8 mouse cellular contexts compared by ENCODE assay signal in the genomic region with DNA sequence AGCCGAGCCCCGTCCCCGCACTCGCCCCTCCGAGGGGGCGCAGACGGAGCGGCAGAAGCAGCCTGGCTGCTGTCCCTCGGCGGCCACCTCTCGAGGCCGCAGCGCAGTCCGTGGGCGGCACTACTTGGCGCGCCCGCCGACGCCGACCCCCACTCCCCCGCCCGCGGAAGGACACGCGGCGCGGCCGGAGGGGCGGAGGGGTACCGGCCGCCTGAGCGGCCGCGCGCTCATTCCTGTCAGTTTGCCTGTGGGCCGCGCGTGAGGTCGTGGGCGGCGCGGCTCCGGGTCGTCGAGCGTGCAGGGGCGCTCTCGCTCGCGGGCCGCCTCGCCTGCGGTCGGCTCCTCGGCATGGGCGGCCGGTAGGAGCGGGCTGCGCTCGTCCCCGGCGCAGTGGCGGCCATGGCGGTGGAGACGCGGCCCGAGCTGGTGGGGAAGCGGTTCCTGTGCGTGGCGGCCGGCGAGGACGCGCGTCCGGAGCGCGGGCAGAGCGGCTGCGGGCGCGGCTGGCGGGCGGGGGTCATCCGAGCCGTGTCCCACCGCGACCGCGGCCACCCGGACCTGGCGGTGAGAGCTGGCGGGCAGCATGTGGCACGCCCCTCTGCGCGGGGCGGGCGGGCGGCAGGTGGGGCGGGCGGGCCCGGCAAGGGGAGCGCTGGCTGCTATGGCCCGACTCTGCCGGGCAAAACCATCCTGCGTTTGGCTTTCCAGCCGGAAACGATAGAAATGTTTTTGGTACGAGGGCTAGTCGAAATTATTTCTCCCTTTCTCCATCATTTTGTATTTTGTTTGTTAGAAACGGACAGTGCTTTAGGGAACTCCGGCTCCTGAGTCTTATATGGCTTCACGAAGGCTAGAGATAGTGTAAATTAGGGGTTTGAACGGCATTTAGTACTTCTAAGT. TPM values are rescaled to one million over a fixed set of nuclear protein-coding genes. Genes with fewer than 3 reads are reported as not detected.
A peak's percentile ranks its signal among the peaks of the same experiment; 100 is the strongest.
DNase-seq lines count a peak whose midpoint lies in the region; ATAC-seq and TF ChIP-seq lines count a peak whose summit lies in the region.

No protein-coding gene starts in this region.

- no peak for DNase-seq in kidney, adult 9 months
- peak; percentile 22 for DNase-seq in adipocyte (ENCODE audit: low spot score)
- DNase-seq in hindbrain, embryonic 11.5 days (ENCODE audit: low spot score) = peak; percentile 78
- DNase-seq in liver, embryonic 13.5 days = no peak
- DNase-seq in neural tube, embryonic 11.5 days (ENCODE audit: low spot score) = peak; percentile 72
- peak; percentile 39 for DNase-seq in thymus, postnatal 14 days

- peak overlapping the region; percentile 85 for H3K27ac ChIP-seq in kidney, embryonic 14.5 days (ENCODE audit: low read depth, low read length)
- H3K27ac ChIP-seq in embryonic fibroblast, embryonic 13.5 days (ENCODE audit: insufficient read depth, low read length) = peak overlapping the region; percentile 70
- H3K27ac ChIP-seq in hindbrain, embryonic 11.5 days (ENCODE audit: low read depth, low read length) = peak overlapping the region; percentile 84
- H3K27ac ChIP-seq in liver, embryonic 13.5 days = no peak overlapping the region
- H3K27ac ChIP-seq in neural tube, embryonic 11.5 days (ENCODE audit: low read depth, low read length) = peak overlapping the region; percentile 89

- peak; percentile 80 for ATAC-seq in kidney, embryonic 14.5 days (ENCODE audit: low FRiP score, low TSS enrichment)
- ATAC-seq in hindbrain, embryonic 11.5 days (ENCODE audit: low FRiP score) = peak; percentile 85
- ATAC-seq in liver, embryonic 13.5 days (ENCODE audit: low read depth) = peak; percentile 73
- peak; percentile 78 for ATAC-seq in neural tube, embryonic 11.5 days (ENCODE audit: insufficient read depth, low FRiP score, low TSS enrichment)

- peaks cover 19% of the 10 kb centered on the region for H3K4me1 ChIP-seq in kidney, embryonic 14.5 days (ENCODE audit: control insufficient read depth, insufficient read depth, low read length)
- peaks cover 2% of the 10 kb centered on the region; the same call in 1 of the 2 replicates for H3K4me1 ChIP-seq in embryonic fibroblast, embryonic 13.5 days (ENCODE audit: control insufficient read depth, insufficient read depth, low read length)
- no peaks in the 10 kb centered on the region for H3K4me1 ChIP-seq in hindbrain, embryonic 11.5 days (replicated peaks; ENCODE audit: control insufficient read depth, insufficient read depth, low read length)
- H3K4me1 ChIP-seq in liver, embryonic 13.5 days (replicated peaks) = peaks cover 40% of the 10 kb centered on the region
- H3K4me1 ChIP-seq in neural tube, embryonic 11.5 days (ENCODE audit: control insufficient read depth, insufficient read depth, low read length) = peaks cover 6% of the 10 kb centered on the region; the same call in 1 of the 2 replicates

- WGBS in kidney, embryonic 14.5 days = under 1% methylated on average over 87 of the region's 115 CpGs
- 2% methylated on average over 91 of the region's 115 CpGs for WGBS in hindbrain, embryonic 11.5 days
- 1% methylated on average over 75 of the region's 115 CpGs for WGBS in liver, embryonic 13.5 days (ENCODE audit: insufficient replicate concordance)
- whole genome bisulfite sequencing in neural tube, embryonic 11.5 days = under 1% methylated on average over 73 of the region's 115 CpGs

- TF ChIP-seq CTCF in embryonic fibroblast, embryonic 13.5 days (IDR thresholded peaks at IDR 0.05; ENCODE audit: borderline replicate concordance, insufficient read depth, low read length) = no peak

- peak overlapping the region; percentile 92 for H3K4me3 ChIP-seq in kidney, embryonic 14.5 days (ENCODE audit: low read length)
- H3K4me3 ChIP-seq in embryonic fibroblast, embryonic 13.5 days (ENCODE audit: insufficient read depth, low read length) = peak overlapping the region; percentile 54
- peak overlapping the region; percentile 83 for H3K4me3 ChIP-seq in hindbrain, embryonic 11.5 days (ENCODE audit: low read depth, low read length)
- peak overlapping the region; percentile 76 for H3K4me3 ChIP-seq in liver, embryonic 13.5 days (replicated peaks)
- peak overlapping the region; percentile 77 for H3K4me3 ChIP-seq in neural tube, embryonic 11.5 days (ENCODE audit: low read depth, low read length)

- no peaks in the 10 kb centered on the region for H3K9me3 ChIP-seq in kidney, embryonic 14.5 days (ENCODE audit: control insufficient read depth, low read length)
- H3K9me3 ChIP-seq in hindbrain, embryonic 11.5 days (ENCODE audit: control insufficient read depth, low read length) = no peaks in the 10 kb centered on the region
- no peaks in the 10 kb centered on the region for H3K9me3 ChIP-seq in liver, embryonic 13.5 days (replicated peaks)
- H3K9me3 ChIP-seq in neural tube, embryonic 11.5 days (ENCODE audit: control insufficient read depth, low read length) = no peaks in the 10 kb centered on the region

- TF ChIP-seq POLR2A in embryonic fibroblast, embryonic 13.5 days (IDR thresholded peaks at IDR 0.05; ENCODE audit: low read depth, low read length) = no peak

- H3K27me3 ChIP-seq in kidney, embryonic 14.5 days (ENCODE audit: control insufficient read depth, insufficient read depth, low read length) = no peaks in the 10 kb centered on the region
- H3K27me3 ChIP-seq in hindbrain, embryonic 11.5 days (ENCODE audit: control insufficient read depth, insufficient read depth, low read length) = no peaks in the 10 kb centered on the region
- peaks cover 43% of the 10 kb centered on the region for H3K27me3 ChIP-seq in liver, embryonic 13.5 days
- no peaks in the 10 kb centered on the region for H3K27me3 ChIP-seq in neural tube, embryonic 11.5 days (ENCODE audit: control insufficient read depth, insufficient read depth, low read length)

- no peaks in the 10 kb centered on the region for H3K36me3 ChIP-seq in kidney, embryonic 14.5 days (ENCODE audit: control insufficient read depth, insufficient read depth, low read length)
- no peaks in the 10 kb centered on the region for H3K36me3 ChIP-seq in hindbrain, embryonic 11.5 days (ENCODE audit: control insufficient read depth, insufficient read depth, low read length)
- no peaks in the 10 kb centered on the region for H3K36me3 ChIP-seq in liver, embryonic 13.5 days
- H3K36me3 ChIP-seq in neural tube, embryonic 11.5 days (ENCODE audit: control insufficient read depth, insufficient read depth, low read length) = no peaks in the 10 kb centered on the region

- H3K9ac ChIP-seq in kidney, embryonic 14.5 days (ENCODE audit: low read depth, low read length) = peak overlapping the region; percentile 84
- peak overlapping the region; percentile 81 for H3K9ac ChIP-seq in hindbrain, embryonic 11.5 days (ENCODE audit: low read depth, low read length)
- H3K9ac ChIP-seq in liver, embryonic 13.5 days = peak overlapping the region; percentile 74
- peak overlapping the region; percentile 93 for H3K9ac ChIP-seq in neural tube, embryonic 11.5 days (ENCODE audit: low read length)

- H3K4me2 ChIP-seq in kidney, embryonic 14.5 days (replicated peaks; ENCODE audit: low read depth, low read length) = peak overlapping the region; percentile 92
- H3K4me2 ChIP-seq in hindbrain, embryonic 11.5 days (replicated peaks; ENCODE audit: low read depth, low read length) = peak overlapping the region; percentile 98
- peak overlapping the region; percentile 93 for H3K4me2 ChIP-seq in liver, embryonic 13.5 days
- peak overlapping the region; percentile 95 for H3K4me2 ChIP-seq in neural tube, embryonic 11.5 days (ENCODE audit: low read depth)

RNA-seq across cellular contexts. Expression of a gene that starts 30.4 kb away (rescaled TPM):
- 43.5 and 50.6 TPM in 2 replicates for polyA plus RNA-seq in kidney, embryonic 14.5 days (2014; fragmentation: Nextera tagmentation; extraction: Ambion mirVana)
- polyA plus RNA-seq in embryonic fibroblast, embryonic 13.5 days (2011; ENCODE audit: insufficient read length, low read depth, missing spikeins) = 71.6 and 76.0 TPM in 2 replicates
- polyA plus RNA-seq in hindbrain, embryonic 11.5 days (2014; fragmentation: Nextera tagmentation; extraction: Ambion mirVana) = 46.4 and 53.8 TPM in 2 replicates
- polyA plus RNA-seq in liver, embryonic 13.5 days (2015; fragmentation: Nextera tagmentation; extraction: Ambion mirVana) = 7.5 and 10.4 TPM in 2 replicates
- polyA plus RNA-seq in neural tube, embryonic 11.5 days (2014; fragmentation: Nextera tagmentation; extraction: Ambion mirVana) = 40.6 and 42.1 TPM in 2 replicates

RNA-seq across cellular contexts. Expression of a gene that starts 31.2 kb away (rescaled TPM):
- 51.1 and 54.9 TPM in 2 replicates for polyA plus RNA-seq in kidney, embryonic 14.5 days (2014; fragmentation: Nextera tagmentation; extraction: Ambion mirVana)
- polyA plus RNA-seq in embryonic fibroblast, embryonic 13.5 days (2011; ENCODE audit: insufficient read length, low read depth, missing spikeins) = 34.1 and 40.2 TPM in 2 replicates
- polyA plus RNA-seq in hindbrain, embryonic 11.5 days (2014; fragmentation: Nextera tagmentation; extraction: Ambion mirVana) = 55.0 and 63.8 TPM in 2 replicates
- polyA plus RNA-seq in liver, embryonic 13.5 days (2015; fragmentation: Nextera tagmentation; extraction: Ambion mirVana) = 10.4 and 12.7 TPM in 2 replicates
- polyA plus RNA-seq in neural tube, embryonic 11.5 days (2014; fragmentation: Nextera tagmentation; extraction: Ambion mirVana) = 47.6 and 52.2 TPM in 2 replicates

Comparison
In these comparisons a context has a peak if more than half of its experiments do, and no peak if none do; other contexts are left out.
1. DNase-seq: peak in adipocyte (single experiment), hindbrain, embryonic 11.5 days (single experiment), neural tube, embryonic 11.5 days (single experiment) and thymus, postnatal 14 days (single experiment); none in kidney, adult 9 months (single experiment) and liver, embryonic 13.5 days (single experiment).
2. Peak in every context shown above with its lines, with median percentiles within 50 percentile points of each other: ATAC-seq, H3K4me2 ChIP-seq, H3K4me3 ChIP-seq and H3K9ac ChIP-seq.